Mouse (Mus musculus) embryo, embryonic 11 days (tissue): ENCODE data around the gene Mcts2.

Experiments used
- DNase-seq: peaks from one replicate; pipeline ENCODE4 v3.0.0-alpha.2; 2015

Gene Mcts2

DNA sequence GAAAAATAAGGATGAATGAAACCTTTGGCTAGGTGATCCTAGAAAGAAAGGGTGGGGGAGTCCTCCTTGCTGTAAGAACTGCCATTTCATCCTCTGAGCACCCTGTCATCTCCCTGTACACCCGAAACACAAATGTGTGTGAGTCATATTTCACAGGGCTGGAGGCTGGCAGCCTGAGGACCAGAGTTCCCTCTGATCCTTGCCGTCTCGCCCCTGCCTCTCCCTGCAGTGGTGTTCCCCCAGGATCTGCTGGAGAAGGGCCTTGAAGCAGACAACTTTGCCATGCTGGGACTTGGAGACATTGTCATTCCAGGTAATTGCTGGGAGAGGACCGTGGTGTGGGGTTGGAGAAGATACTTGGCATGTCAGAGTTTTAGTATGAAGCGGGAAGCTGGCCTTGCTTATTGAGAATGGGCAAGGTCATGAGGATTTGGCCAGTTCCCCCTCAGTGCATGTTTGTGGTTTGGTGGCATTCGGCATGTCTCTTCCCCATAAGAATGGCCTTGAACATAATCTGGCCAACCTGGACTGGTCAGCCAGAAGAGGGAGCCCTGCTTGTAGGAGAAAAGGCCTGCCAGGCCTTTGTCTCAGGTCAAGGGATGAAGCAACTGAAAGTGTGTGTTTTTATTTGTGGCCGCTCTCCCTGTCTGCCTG lies 4.9 kb downstream of the Mcts2 start:
- peak; percentile 65 for DNase-seq

DNA sequence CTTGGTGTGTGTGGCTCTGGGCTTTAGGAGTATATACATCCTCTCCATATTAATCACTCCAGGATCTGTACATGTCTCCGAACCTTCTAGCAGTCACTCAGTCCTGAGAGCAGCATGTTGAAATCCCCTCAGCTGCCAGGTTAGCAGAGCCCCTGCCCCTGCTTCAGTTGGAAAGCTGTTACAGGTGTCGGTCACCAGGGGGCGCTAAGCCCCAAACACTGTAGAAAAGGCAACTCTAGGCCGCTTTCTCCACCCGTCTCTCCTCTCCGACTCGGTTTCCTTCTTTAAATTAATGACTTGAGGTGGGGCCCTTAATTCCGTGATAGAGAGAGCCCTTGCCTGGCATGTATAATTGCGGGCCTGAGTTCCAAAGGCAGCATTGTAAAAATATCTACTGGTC lies 6.4 kb downstream of the Mcts2 start:
- peak; percentile 87 for DNase-seq

DNA sequence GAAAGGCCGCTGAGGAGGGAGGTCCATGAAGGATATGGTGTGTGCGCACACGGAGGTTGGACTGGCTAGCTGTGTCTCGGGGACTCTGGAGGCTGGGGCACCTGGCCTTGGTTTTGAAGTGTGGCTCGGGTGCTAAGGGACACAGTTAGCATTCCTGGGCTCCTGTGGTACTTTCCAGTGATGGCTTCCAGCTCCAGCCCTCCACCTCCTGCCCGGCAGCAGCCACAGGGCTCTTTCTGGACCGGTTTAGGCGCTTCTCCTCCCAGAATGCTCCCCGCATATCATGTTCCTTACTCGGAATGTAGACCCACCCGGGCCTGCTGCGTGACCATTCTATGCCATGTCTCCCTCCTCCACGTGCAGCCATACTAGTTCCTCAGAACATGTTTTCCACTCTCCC lies 6.9 kb downstream of the Mcts2 start:
- DNase-seq = no peak

DNA sequence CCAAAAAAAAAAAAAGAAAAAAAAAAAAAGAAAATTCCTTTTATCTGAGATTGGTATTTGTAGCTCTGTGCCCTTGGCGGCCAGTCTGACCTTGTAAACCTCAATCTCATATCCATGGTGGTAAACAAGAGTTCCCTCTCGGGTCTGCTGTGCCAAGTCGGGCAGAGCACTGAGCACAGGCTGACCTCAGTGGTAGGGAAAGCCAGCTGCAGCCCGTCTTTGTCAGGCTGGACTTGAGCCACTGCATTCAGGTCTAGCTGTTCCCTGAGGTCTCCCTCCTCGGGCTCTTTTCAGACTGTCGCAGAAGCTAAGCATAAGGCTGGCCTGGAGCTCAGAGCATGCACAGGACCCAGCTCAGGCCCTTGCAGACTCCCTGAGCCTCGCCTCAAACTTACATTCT lies 7.9 kb downstream of the Mcts2 start:
- no peak for DNase-seq

DNA sequence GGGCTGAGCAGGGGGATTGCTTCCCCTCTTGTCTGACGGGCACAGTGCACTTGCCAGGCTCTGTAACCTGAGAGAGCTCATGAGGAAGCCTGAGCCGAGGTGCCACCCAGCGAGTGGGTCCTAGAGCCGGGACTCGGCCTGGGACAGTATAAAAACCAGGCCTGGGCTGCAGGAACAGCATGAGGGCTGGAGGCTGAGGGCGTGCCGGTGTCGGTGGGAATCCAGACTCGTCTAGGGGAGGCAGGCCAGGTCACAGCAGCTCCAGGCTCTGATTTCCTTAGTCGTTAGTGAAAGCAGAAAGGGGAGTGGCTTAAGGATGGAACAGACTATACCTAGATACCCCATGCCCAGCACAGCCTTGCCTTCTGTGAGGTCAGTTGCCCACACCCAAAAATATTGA lies 9.2 kb downstream of the Mcts2 start:
- DNase-seq = no peak

DNA sequence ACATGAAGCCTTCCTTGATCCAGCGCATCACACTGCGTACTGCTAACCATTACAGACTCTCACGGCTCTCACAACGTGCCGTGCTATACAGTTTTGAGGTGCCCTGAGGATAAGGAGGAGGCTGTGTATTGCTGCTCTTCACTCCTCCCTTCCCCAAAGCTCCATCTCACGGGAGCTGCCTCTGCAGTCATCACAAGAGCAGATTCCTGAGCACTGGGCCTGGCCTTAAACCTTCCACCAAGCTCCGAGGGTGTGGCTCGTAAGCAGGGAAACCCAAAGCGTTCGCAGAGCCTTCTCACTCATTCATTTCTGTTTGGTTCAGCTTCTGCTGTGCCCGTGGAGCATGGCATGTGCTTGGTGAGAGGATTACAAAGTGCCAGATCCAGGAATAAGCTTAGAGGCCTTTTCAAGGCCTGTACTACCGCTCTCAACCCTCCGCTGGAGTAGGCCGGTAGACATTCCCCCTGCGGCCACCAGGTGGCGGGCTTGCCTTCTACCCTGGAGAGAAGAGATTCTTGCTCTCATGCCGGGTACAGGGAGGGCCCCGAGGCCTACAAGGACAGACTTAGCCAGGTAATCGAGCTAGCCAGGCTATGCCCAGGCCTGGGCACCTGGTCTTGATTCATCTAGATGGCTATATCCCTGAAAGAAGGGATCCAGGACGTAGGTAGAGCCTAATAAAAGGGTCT lies 9.8 kb downstream of the Mcts2 start:
- DNase-seq = peak; percentile 90

DNA sequence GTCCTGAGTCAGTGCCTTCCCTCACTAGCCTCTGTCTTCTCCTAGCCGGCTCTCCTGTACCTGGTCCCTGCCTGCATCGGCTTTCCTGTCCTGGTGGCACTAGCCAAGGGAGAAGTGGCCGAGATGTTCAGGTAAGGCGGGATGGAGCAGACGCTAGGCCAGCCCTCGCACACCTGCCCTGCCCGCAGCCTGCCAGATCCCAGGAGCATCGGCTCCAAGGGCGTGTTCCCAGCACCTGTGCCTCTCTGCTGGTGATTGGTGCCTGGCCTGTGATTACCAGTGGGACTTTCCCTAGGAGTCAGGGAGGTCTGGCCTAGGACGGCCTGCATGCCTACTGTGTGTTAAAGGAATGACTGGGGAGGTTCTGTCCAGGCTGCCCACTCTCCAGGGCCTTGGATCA lies 13.3 kb downstream of the Mcts2 start:
- no peak for DNase-seq

DNA sequence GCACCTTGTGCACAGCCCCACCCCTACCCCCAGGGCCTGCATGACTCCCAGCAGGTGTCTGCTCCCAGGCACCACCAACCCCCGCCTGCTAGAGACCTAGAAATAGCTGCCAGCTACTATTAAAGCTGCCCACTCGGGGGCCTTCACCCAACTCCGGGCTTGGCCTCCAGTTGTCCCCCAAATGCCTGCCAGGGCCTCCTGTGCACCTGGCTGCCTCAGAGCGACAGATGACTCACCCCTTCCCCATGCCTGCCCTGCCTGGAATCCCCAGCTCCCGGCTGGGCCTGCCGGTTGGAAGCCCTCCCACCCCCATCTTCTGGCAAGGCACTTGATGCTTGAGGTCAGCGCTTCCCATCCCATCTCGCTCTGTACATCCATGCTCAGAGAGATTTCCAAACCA lies 13.9 kb downstream of the Mcts2 start:
- no peak for DNase-seq

DNA sequence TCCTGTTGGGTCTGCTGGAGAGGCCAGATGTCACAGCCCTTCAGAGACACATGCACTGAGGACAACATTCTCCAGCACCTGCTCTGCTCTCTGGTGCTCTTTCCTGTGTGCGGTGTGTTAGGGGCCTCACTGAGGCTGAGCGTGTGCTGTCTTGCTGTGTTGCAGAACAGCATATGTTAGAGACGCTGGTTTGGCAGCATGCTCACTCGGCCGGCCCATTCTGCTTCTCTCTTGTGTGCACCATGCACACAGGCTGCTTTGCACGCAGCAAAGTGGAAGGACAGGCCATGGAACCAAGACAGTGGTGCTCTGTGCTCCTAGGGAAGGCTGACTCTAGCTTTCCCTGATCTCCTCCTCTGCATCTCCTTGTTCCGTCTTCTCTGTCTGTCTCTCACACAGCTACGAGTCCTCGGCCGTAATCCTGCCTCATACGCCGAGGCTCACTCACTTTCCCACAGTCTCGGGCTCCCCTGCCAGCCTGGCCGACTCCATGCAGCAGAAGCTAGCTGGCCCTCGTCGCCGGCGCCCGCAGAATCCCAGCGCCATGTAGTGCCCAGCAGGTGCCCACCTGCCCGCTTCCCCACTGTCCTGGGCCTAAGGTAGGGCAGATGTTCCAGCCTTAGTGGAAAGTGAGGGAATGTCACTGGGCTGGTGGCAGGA lies 16.9 kb downstream of the Mcts2 start:
- DNase-seq = no peak

DNA sequence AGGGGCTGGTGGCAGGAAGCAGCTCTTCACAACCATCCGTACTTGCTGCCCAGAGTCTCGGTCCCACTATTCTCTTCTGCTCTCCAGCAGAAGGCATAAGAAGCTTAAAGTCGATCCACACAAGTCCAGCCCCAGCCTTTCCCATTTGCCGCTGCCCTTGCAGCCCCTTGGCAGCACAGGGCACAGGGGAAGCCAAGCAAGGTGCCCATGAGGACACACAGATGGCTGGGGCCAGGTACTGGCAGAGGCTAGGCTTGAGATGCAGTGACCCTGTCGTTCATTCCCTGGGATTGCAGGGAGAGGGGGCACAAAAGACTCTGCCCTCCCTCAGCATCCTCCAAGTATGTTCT lies 17.4 kb downstream of the Mcts2 start:
- DNase-seq = no peak

DNA sequence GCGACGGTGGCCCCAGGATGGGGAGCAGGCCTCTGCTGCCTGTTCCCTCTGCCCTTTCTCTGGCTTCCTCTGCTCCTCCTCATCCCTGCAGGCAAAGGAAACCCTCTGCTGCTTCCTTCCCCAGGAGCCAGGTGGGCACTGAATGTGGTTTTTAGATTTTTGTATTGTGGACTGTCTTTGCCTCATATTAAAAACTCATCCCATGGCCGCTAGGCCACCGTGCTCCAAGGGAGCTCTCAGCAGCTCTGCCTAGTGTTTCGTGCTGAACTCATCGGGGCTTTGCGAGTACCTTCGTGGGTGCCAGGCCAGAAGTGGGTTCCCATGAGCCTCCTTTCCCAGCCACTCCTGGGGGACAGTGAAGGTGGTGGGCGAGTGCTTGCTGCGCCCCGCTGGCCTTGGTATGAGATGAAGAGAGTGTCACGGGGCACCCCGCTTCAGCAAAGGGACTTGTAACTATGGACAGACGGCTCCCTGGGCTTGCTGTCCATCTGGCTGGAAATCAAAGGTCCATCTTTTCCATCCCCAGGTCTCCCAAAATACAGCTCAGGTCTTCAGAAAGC lies 18.1 kb downstream of the Mcts2 start:
- no peak for DNase-seq

DNA sequence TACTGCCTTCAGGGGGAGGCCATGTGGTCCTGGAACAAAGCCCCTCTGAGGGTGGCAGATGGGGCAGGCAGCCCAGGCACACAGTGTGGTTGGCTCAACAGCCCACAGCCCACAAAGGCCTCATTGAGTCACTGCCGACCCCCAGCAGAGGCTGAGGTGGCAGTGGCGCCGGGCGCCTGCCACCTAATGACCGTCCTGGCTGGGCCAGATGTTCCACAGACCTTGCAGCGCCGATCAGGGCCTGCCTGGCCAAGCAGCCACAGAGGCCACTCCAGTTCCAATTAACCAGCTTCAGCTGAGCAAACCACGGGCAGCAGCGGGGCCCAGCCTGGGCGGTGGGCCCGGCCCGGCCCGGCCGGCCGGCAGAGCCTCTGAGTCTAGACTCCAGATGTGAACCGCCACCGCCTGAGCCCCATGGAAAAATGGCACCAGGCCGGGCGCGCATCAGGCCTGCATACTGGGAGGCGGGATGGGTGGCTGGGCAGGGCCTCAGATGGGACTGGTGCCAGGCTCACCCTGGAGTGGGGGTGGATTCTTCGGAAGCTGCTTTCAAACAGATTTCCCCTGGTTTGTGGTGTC lies 19.2 kb downstream of the Mcts2 start:
- DNase-seq = peak; percentile 64

DNA sequence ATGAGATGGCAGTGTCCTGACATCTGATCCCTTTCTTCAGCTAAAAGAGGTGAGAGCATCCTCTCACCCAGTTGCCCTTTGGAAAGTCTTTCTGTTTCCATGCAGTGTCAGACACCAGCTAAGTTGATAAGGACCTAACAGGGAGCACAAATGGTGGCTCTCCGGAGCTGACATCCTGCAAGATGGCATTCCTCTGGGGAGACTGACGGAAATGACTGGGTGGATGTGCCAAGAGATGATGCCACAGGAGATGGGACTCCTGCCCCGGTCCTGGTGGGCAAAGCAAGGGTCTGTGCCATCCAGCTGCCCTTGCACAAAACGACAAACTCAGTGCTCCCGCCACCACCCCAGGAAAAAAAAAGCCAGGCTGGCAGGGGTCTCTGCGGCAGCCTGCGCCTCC lies 20.4 kb downstream of the Mcts2 start:
- DNase-seq = no peak

DNA sequence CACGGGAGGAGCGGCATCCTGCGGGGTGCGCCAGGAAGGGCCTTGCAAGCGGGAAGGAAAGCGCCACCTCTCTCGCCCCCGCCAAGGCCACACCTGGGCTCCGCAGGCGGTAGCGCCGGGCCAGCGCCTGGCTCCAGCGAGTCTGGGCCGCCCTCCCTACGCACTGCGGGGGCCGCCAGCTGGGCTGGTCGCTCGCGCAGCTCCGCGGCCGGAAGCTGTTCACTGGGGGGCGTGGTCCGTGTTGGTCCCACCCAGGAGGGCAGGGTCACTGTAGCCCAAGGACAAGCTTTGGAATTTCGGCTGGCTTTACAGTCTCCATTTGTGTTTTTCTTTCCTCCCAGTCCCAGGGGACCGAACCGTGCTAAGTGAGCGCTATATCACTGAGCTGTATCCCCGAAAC lies 20.8 kb downstream of the Mcts2 start:
- peak; percentile 97 for DNase-seq

DNA sequence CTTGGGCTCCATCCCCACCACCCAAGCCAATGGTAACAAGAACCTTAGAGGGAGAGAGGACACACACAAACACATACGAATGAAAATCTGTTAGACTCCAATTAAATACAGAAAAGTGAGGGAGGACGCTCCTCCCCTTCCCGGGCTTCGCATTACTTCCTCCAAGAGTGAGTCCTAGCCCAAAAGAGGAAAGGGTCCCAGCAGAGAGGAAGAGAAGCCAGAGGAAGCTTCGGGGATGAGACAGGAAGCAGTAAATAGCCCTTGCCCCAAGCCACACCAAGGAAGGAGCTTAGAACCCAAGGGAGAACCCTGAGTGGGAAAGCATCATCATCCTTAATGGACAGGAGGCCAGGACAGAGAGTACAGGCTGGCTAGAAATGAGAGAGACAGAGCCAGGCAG lies 22.2 kb downstream of the Mcts2 start:
- DNase-seq = no peak

DNA sequence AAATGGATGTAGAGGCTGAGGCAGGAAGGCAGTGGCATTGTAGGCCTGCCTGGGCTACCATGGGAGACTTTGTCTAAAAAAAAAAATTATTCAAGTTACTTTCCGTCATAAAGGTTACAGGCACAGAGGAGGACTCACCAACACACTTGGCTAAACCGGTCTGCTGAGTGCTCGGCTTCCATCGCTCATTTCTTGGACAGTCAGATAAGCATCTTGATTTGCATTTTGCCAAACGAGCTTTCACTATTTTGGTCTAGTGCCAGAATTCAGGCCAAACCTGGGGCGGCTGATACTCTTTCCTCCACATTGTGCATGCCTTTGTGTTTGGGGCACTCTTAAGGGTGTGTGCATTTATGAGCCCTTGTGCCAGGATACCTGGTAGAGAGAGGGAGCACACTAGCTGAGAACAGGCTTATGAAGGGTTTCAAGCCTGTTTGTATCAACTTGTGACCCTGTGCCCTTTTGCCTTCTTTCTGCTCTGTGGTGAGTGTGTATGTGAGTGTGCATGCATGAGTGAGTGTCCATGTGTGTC lies 29.5 kb downstream of the Mcts2 start:
- no peak for DNase-seq

DNA sequence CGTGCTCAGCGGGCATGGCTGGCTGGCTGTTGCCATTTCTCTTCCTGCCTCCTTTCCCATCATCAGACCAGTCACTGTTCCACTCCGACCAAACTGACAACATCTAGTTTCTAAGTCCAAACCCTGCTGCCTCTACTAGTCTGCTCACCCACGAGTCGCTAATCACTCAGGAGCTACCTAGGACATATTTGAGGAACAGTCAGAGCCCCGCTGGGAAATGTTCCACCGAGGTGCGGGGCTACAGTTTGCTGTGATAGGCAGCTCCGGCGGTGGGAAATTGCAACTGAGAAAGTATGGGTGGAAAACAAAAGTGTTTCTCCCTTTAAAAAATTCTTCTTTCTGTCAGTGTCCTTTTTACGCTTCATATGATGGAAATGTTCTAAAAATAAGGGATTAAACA lies 30.8 kb downstream of the Mcts2 start:
- no peak for DNase-seq

DNA sequence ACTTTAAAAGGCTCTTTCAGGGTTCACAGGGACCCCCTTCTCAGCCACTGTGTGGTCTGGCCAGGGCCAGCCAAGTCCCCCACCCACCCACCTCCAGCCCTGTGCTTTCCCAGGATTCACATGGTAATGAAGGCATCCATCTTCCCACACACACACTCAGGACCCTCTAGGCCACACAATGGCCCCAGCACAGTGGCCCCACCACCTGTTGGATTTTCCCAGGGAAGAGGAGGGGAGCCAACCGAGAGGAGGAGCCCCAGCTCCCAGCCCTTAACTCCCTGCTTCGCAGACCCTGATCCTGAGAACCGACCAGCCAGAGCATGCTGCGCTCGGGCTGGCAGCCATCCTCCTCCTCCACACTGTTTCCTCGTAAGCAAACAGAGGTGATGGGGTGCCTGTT lies 31.2 kb downstream of the Mcts2 start:
- peak; percentile 71 for DNase-seq

DNA sequence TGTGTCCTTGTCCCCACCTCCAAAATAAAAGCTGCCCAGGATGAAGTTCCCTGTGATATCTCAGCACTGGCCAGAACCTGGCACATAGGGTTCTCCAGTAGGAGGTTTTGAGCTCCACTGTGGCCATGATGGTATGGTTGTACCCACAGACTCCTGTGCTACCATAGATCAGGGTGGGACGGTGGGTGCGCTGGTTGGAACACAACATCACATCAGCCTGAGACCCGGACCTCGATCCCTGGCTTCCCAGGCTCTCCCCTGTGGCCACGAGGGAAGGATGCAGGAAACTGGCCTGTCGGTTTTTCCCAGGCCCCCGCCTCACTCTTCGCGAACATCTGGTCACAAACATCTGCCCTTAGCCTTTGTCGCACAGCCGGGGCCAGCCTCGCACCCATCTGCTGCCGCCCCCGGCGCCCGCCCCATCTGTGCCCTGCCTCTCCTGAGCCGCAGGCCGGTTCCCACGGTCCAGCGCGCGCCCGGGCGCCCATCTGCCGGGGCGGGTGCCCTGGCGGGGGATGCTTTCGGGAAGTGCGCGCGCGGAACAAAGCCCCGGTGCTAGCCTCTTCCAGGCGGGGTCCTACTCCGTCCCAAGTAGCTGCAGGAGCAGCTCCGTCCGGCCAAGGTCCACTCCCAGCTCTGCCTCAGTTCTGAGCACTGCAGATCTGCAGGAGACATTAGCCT lies 37.0 kb downstream of the Mcts2 start:
- DNase-seq = peak; percentile 80

DNA sequence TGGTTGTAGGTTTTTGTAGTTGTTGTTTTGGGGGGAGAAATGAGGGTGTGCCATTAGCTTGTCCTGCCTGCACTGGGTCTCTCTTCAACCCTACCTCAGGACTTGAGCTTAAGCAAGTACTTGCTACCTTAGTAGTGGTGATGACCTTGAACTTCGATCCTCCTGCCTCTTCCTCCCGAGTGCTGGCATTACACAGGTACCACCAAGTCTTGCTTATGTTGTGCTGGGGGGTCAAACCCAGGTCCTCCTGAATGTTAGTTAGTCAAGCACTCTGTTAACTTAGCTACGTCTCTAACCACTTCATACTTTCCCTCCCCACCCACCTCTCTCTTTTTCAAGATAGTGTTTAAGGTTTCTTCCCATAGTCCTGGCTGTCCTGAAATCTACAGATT lies 37.5 kb downstream of the Mcts2 start:
- DNase-seq = no peak

DNA sequence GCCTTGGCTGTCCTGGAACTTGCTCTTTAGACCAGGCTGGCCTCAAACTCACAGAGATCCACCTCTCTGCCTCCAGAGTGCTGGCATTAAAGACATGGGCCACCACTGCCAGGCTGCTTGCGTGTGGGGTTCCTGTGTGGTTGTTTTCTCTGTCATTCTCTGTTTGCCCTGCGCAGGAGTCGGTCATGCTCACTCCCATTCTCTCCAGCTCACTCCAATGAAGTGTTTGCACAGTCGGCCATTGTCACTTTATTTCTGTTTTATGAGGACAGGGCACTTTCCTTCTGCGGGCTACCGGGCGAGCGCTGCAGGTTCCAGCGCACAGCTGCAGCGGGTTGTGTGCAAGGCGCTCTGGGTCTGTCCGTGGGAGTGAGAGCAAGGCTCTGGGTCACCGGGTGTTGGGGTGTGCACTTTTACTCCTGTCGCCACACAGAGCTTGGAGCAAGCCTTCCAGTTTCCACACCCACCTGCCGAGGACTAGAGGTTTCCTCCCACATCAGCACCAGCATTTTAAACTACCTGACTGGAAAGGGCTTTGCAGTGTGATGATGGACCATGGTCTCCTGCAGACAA lies 38.4 kb downstream of the Mcts2 start:
- no peak for DNase-seq

DNA sequence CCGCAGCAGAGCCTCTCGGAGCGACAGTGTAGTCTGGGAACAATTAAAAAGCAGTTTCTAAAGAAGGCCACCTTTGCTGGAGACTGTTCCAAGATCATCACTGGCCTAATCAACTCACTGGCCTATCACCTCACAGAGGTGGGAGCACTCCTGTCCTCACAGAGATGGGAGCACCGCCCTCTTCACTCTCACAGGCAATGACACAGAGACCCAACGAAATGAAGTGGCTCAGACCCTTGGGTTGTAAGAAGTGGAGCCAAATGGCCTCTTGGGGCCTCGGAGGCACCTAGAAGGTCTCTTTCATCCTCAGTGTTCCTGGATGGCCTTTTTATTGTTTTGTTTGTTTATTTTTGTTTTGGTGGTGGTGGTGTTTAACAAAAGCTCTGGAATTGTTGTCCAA lies 39.4 kb downstream of the Mcts2 start:
- DNase-seq = no peak
